Mouse (Mus musculus) retina, adult 2 months (tissue): ENCODE data around the gene Selenok.

ENCODE experiments used
- DNase-seq: peaks from one replicate; pipeline ENCODE4 v3.0.0-alpha.2; 2012; ENCODE audit warnings: low read depth, low spot score

Selenok gene

GRCm38 (mm10) chr14:29968075-29968821 lies at the start of gene Selenok:
TSS of gene Selenok (plus strand) at chr14:29968308.
- DNase-seq: peak; percentile 97

- DNase-seq: no peak
Observed at GRCm38 (mm10) chr14:29928966-29929365, 39.1 kb upstream of the Selenok start.

GRCm38 (mm10) chr14:29935516-29935915 lies 32.6 kb upstream of the Selenok start:
- no peak for DNase-seq

GRCm38 (mm10) chr14:29937466-29937865 lies 30.6 kb upstream of the Selenok start:
- no peak for DNase-seq

GRCm38 (mm10) chr14:29939600-29940312 lies 28.4 kb upstream of the Selenok start:
- no peak for DNase-seq

GRCm38 (mm10) chr14:29940313-29940812 lies 27.7 kb upstream of the Selenok start:
- no peak for DNase-seq

- peak; percentile 26 for DNase-seq
Observed at GRCm38 (mm10) chr14:29940877-29941276, 27.2 kb upstream of the Selenok start.

- no peak for DNase-seq
Observed at GRCm38 (mm10) chr14:29946761-29947309, 21.3 kb upstream of the Selenok start.

GRCm38 (mm10) chr14:29950805-29951204 lies 17.3 kb upstream of the Selenok start:
- DNase-seq: no peak

GRCm38 (mm10) chr14:29957393-29957792 lies 10.7 kb upstream of the Selenok start:
- no peak for DNase-seq

GRCm38 (mm10) chr14:29967611-29968010 lies 497 bp upstream of the Selenok start:
- no peak for DNase-seq

- no peak for DNase-seq
Observed at GRCm38 (mm10) chr14:29971446-29971845, 3.3 kb downstream of the Selenok start.

- DNase-seq: no peak
Observed at GRCm38 (mm10) chr14:29971993-29972392, 3.9 kb downstream of the Selenok start.

GRCm38 (mm10) chr14:29976927-29977326 lies 8.8 kb downstream of the Selenok start:
- no peak for DNase-seq

GRCm38 (mm10) chr14:29978254-29979204 lies 10.4 kb downstream of the Selenok start, which contains the start of gene Actr8:
TSS of gene Actr8 (plus strand) at chr14:29978337.
- DNase-seq: peak; percentile 72

- no peak for DNase-seq
Observed at GRCm38 (mm10) chr14:29980447-29981205, 12.5 kb downstream of the Selenok start.

- no peak for DNase-seq
Observed at GRCm38 (mm10) chr14:29986096-29986495, 18.0 kb downstream of the Selenok start.

- no peak for DNase-seq
Observed at GRCm38 (mm10) chr14:29987276-29987675, 19.2 kb downstream of the Selenok start.

GRCm38 (mm10) chr14:29987739-29988138 lies 19.6 kb downstream of the Selenok start:
- DNase-seq: no peak

GRCm38 (mm10) chr14:29988337-29988736 lies 20.2 kb downstream of the Selenok start:
- DNase-seq: no peak
